Mouse (Mus musculus): ENCODE measurements around the gene Pakap. TPM values are rescaled to one million over a fixed set of nuclear protein-coding genes. Genes with fewer than 3 reads are reported as not detected.

The Pakap gene
- polyA plus RNA-seq, 1 experiment = 0.78 TPM

DNA sequence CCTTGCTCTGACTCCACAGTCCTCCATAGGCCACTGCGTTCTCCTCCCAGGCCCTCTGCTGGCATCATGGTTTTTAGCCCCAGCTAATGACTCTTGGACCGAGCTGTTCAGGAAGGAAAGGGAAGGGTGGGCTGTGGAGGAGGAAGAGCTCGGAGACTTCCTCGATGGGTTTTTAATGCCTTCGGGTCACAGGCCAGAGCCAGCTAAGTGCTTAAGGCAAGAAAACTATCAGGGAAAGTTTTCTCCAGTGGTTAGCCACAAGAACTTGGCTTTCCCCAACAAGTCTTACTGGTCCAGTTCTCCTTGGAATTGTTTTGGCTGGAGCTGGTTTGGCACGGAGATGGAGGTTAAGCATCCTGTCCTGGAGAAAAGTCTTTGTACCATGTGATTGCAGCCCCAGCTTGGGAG, 292.2 kb downstream of the Pakap start:
- Histone ChIP-seq H3K4me1 (ENCODE audit: control insufficient read depth, insufficient read depth, low read length) (peaks cover 35% of the 10 kb centered on the region), H3K27ac (ENCODE audit: insufficient read depth, low read depth, low read length) (peak overlapping the region; percentile 49), H3K36me3 (ENCODE audit: control insufficient read depth, insufficient read depth, low read length) (peaks cover 8% of the 10 kb centered on the region; the same call in 1 of the 2 replicates), H3K27me3 (replicated peaks; ENCODE audit: control insufficient read depth, insufficient read depth, low read length) (no peaks in the 10 kb centered on the region), H3K4me3 (ENCODE audit: insufficient read depth, low read depth, low read length) (no peak overlapping the region)
- DNase-seq = peak; percentile 78
- WGBS = 34% methylated on average over 6 of the region's 6 CpGs
- TF ChIP-seq CTCF (conservative IDR thresholded peaks at IDR 0.05; ENCODE audit: insufficient read depth, insufficient read length, low read depth, low read length) (peak; percentile 31), POLR2A (IDR thresholded peaks at IDR 0.05; ENCODE audit: low read depth, low read length) (no peak)

DNA sequence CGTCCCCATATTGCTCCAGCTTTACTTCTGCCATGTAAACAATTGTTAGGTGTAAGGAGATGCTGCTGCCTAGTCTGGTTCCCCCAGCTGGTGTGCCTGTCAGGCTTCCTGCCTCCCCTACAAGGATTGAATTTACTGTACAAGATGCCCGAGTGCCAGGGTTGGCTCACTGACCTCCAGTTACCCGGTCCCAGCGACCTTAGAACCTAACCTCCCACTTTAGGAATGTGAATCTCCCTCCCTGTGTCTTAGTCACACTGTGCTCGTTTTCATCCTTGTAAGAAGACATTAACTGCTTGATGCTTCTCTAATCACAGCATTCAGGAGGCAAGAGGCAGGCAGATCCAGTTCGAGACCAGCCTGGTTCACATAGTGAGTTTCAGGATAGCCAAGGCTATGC, 293.2 kb downstream of the Pakap start:
- WGBS = 28% methylated on average over 6 of the region's 6 CpGs
- peak; percentile 78 for DNase-seq
- Histone ChIP-seq H3K27me3 (replicated peaks; ENCODE audit: control insufficient read depth, insufficient read depth, low read length) (no peaks in the 10 kb centered on the region), H3K36me3 (ENCODE audit: control insufficient read depth, insufficient read depth, low read length) (peaks cover 4% of the 10 kb centered on the region; the same call in 1 of the 2 replicates), H3K4me1 (ENCODE audit: control insufficient read depth, insufficient read depth, low read length) (peaks cover 35% of the 10 kb centered on the region), H3K4me3 (ENCODE audit: insufficient read depth, low read depth, low read length) (no peak overlapping the region), H3K27ac (ENCODE audit: insufficient read depth, low read depth, low read length) (no peak overlapping the region)
- no peak for TF ChIP-seq POLR2A (IDR thresholded peaks at IDR 0.05; ENCODE audit: low read depth, low read length)
- TF ChIP-seq CTCF (conservative IDR thresholded peaks at IDR 0.05; ENCODE audit: insufficient read depth, insufficient read length, low read depth, low read length) = no peak

DNA sequence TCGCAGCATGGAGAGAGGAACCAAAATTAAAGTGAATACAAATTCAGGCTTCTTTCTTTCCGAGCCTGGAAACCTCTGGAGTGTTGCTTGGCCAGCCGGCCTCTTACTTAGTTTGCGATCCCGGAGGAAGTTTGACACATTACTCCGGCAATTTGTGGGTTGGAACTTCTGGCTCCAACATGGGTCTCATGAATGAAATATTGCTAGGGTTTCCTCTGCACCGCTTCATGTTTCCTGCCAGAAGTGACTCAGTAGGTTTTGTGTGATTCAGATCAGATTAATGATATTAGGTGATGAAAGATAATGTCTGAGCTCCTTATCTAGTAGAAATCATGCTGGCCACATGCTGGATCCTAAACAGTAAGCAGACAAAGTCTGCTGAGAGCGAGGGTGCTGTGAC, 293.9 kb downstream of the Pakap start:
- WGBS = 40% methylated on average over 8 of the region's 8 CpGs
- Histone ChIP-seq H3K27ac (ENCODE audit: insufficient read depth, low read depth, low read length) (peak overlapping the region; percentile 62), H3K4me3 (ENCODE audit: insufficient read depth, low read depth, low read length) (no peak overlapping the region), H3K4me1 (ENCODE audit: control insufficient read depth, insufficient read depth, low read length) (peaks cover 34% of the 10 kb centered on the region), H3K36me3 (ENCODE audit: control insufficient read depth, insufficient read depth, low read length) (peaks cover 4% of the 10 kb centered on the region; the same call in 1 of the 2 replicates), H3K27me3 (replicated peaks; ENCODE audit: control insufficient read depth, insufficient read depth, low read length) (no peaks in the 10 kb centered on the region)
- no peak for TF ChIP-seq POLR2A (IDR thresholded peaks at IDR 0.05; ENCODE audit: low read depth, low read length)
- no peak for TF ChIP-seq CTCF (conservative IDR thresholded peaks at IDR 0.05; ENCODE audit: insufficient read depth, insufficient read length, low read depth, low read length)
- peak; percentile 73 for DNase-seq

DNA sequence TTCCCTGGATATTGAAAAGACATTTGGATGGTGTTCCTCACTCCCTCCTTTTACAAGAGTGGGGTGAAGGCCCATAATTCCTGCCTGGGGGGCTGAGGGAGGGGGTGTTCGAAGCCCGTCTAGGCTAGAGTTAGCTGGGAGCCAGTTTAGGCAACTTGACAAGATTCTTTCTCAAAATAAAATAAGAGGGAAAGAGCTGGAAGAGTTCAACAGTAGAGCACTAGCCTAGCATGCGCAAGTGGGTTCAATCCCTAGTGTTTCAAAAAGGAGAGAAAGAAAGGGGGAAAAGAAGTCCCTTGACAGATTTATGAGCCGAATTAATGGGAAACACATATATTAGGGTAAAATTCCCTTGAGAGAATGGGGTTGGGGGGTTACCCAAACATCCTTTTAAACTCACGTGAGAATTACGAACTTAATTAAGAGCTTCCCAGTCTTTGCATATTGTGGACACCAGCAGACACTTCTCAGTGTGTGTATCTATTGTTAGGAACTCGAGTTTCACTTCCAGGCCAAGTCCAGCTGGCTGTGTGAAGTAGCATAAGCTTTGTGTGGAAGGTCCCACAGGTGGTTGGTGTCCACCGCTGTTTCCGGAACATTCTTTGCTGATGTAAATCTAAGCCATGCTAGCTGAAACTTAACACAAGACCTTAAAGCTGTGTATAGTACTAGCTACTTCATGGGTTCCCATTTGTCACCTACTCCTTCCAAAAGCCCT, 294.4 kb downstream of the Pakap start:
- Histone ChIP-seq H3K4me3 (ENCODE audit: insufficient read depth, low read depth, low read length) (no peak overlapping the region), H3K4me1 (ENCODE audit: control insufficient read depth, insufficient read depth, low read length) (peaks cover 32% of the 10 kb centered on the region), H3K27ac (ENCODE audit: insufficient read depth, low read depth, low read length) (peak overlapping the region; percentile 62), H3K27me3 (replicated peaks; ENCODE audit: control insufficient read depth, insufficient read depth, low read length) (no peaks in the 10 kb centered on the region), H3K36me3 (ENCODE audit: control insufficient read depth, insufficient read depth, low read length) (peaks cover 3% of the 10 kb centered on the region; the same call in 1 of the 2 replicates)
- no peak for DNase-seq
- WGBS = 52% methylated on average over 9 of the region's 9 CpGs
- no peak for TF ChIP-seq POLR2A (IDR thresholded peaks at IDR 0.05; ENCODE audit: low read depth, low read length)
- no peak for TF ChIP-seq CTCF (conservative IDR thresholded peaks at IDR 0.05; ENCODE audit: insufficient read depth, insufficient read length, low read depth, low read length)

DNA sequence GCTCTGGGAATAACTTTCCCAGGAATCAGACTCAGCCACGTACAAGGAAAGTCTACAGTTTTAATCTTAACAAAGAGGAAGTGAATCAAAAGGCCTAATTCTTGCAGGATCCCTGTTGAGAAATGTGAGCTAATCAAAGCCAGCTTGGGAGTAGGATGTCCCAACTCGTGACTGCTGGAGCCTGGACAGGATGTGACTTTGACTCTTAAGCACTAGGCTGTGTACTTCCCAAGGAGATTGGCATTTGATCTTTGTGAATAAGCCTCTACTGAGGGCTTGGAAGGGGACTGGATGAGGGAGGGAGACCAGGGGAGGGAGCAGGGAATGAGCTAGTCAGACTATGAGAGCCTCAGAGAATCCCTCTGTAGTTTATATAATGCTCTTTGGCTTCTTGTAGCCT, 298.1 kb downstream of the Pakap start:
- no peak for TF ChIP-seq CTCF (conservative IDR thresholded peaks at IDR 0.05; ENCODE audit: insufficient read depth, insufficient read length, low read depth, low read length)
- no peak for TF ChIP-seq POLR2A (IDR thresholded peaks at IDR 0.05; ENCODE audit: low read depth, low read length)
- Histone ChIP-seq H3K27me3 (replicated peaks; ENCODE audit: control insufficient read depth, insufficient read depth, low read length) (no peaks in the 10 kb centered on the region), H3K36me3 (ENCODE audit: control insufficient read depth, insufficient read depth, low read length) (no peaks in the 10 kb centered on the region; the same call in 1 of the 2 replicates), H3K4me3 (ENCODE audit: insufficient read depth, low read depth, low read length) (no peak overlapping the region), H3K27ac (ENCODE audit: insufficient read depth, low read depth, low read length) (peak overlapping the region; percentile 53; the same call in 1 of the 2 replicates), H3K4me1 (ENCODE audit: control insufficient read depth, insufficient read depth, low read length) (peaks cover 19% of the 10 kb centered on the region)
- DNase-seq = peak; percentile 78
- 12% methylated on average over 2 of the region's 2 CpGs for WGBS

DNA sequence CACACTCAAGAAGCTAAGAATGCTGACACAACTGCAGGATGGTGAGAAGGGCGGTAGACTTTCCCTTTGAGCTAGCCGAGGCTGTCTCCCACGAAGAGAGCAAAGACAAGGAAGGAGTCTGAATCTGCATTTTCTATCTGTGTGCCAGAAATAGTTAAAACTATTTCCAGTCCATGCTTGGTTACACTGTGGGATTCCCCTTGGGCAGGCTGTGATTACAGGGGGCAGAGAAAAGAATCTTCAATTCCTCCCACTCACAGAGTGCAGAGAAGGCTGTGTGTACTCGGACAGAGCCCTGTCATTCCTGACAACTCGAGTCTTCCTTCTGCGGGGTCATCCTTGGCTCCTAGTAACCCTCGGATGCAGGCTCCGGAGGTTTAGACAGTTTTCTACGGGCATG, 299.0 kb downstream of the Pakap start:
- no peak for DNase-seq
- no peak for TF ChIP-seq CTCF (conservative IDR thresholded peaks at IDR 0.05; ENCODE audit: insufficient read depth, insufficient read length, low read depth, low read length)
- no peak for TF ChIP-seq POLR2A (IDR thresholded peaks at IDR 0.05; ENCODE audit: low read depth, low read length)
- H3K36me3 ChIP-seq (ENCODE audit: control insufficient read depth, insufficient read depth, low read length) = no peaks in the 10 kb centered on the region; the same call in 1 of the 2 replicates
- no peak overlapping the region for H3K27ac ChIP-seq (ENCODE audit: insufficient read depth, low read depth, low read length)
- H3K4me3 ChIP-seq (ENCODE audit: insufficient read depth, low read depth, low read length) = no peak overlapping the region
- WGBS = 33% methylated on average over 9 of the region's 9 CpGs
- H3K4me1 ChIP-seq (ENCODE audit: control insufficient read depth, insufficient read depth, low read length) = peaks cover 15% of the 10 kb centered on the region
- no peaks in the 10 kb centered on the region for H3K27me3 ChIP-seq (replicated peaks; ENCODE audit: control insufficient read depth, insufficient read depth, low read length)

DNA sequence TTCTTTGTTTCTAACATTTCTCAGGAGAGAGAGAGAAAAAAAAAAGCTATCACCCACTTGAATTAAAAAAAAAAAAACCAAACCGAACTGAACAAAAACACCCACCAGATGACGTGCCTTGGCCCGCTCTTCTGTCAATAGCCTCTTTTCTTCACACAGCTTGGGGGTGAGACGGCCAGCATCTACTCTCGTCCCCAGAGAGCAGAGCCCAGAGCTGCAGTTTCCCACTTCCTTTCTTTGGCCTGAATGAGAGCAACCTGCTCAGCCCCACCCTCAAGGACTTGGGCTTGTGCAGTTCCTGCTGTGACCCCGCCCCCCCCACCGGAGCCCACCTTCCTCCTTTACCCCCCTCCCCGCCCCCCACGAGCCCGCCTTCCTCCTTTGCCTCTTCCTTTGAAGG, 299.5 kb downstream of the Pakap start:
- no peak overlapping the region for H3K4me3 ChIP-seq (ENCODE audit: insufficient read depth, low read depth, low read length)
- peaks cover 10% of the 10 kb centered on the region for H3K4me1 ChIP-seq (ENCODE audit: control insufficient read depth, insufficient read depth, low read length)
- 54% methylated on average over 10 of the region's 10 CpGs for WGBS
- H3K27me3 ChIP-seq (replicated peaks; ENCODE audit: control insufficient read depth, insufficient read depth, low read length) = no peaks in the 10 kb centered on the region
- H3K27ac ChIP-seq (ENCODE audit: insufficient read depth, low read depth, low read length) = no peak overlapping the region
- TF ChIP-seq POLR2A (IDR thresholded peaks at IDR 0.05; ENCODE audit: low read depth, low read length) = no peak
- TF ChIP-seq CTCF (conservative IDR thresholded peaks at IDR 0.05; ENCODE audit: insufficient read depth, insufficient read length, low read depth, low read length) = no peak
- no peak for DNase-seq
- no peaks in the 10 kb centered on the region for H3K36me3 ChIP-seq (ENCODE audit: control insufficient read depth, insufficient read depth, low read length)
